Mouse (Mus musculus): ENCODE data around the gene Znrf3. TPM values are rescaled to one million over a fixed set of nuclear protein-coding genes. Genes with fewer than 3 reads are reported as not detected.

The Znrf3 gene
- polyA plus RNA-seq, 1 experiment: not detected

GRCm38 (mm10) chr11:5429396-5430190 lies 15.1 kb downstream of the Znrf3 start:
- no peak overlapping the region for H3K4me3 ChIP-seq (ENCODE audit: insufficient read depth, low read depth, low read length)
- 98% methylated on average over 4 of the region's 4 CpGs for WGBS
- TF ChIP-seq CTCF (IDR thresholded peaks at IDR 0.05; ENCODE audit: insufficient read depth, low read depth, low read length) (no peak), POLR2A (IDR thresholded peaks at IDR 0.05; ENCODE audit: insufficient read depth, low read depth, low read length) (no peak)
- no peak overlapping the region for H3K27ac ChIP-seq (ENCODE audit: insufficient read depth, low read depth, low read length)
- H3K4me1 ChIP-seq (ENCODE audit: control insufficient read depth, insufficient read depth, low read length): no peaks in the 10 kb centered on the region; the same call in 1 of the 2 replicates

GRCm38 (mm10) chr11:5427251-5427650 lies 17.4 kb downstream of the Znrf3 start:
- TF ChIP-seq CTCF (IDR thresholded peaks at IDR 0.05; ENCODE audit: insufficient read depth, low read depth, low read length) (no peak), POLR2A (IDR thresholded peaks at IDR 0.05; ENCODE audit: insufficient read depth, low read depth, low read length) (no peak)
- 76% methylated on average over 3 of the region's 3 CpGs for WGBS
- no peaks in the 10 kb centered on the region; the same call in 1 of the 2 replicates for H3K4me1 ChIP-seq (ENCODE audit: control insufficient read depth, insufficient read depth, low read length)
- H3K4me3 ChIP-seq (ENCODE audit: insufficient read depth, low read depth, low read length): no peak overlapping the region
- H3K27ac ChIP-seq (ENCODE audit: insufficient read depth, low read depth, low read length): no peak overlapping the region

DNA sequence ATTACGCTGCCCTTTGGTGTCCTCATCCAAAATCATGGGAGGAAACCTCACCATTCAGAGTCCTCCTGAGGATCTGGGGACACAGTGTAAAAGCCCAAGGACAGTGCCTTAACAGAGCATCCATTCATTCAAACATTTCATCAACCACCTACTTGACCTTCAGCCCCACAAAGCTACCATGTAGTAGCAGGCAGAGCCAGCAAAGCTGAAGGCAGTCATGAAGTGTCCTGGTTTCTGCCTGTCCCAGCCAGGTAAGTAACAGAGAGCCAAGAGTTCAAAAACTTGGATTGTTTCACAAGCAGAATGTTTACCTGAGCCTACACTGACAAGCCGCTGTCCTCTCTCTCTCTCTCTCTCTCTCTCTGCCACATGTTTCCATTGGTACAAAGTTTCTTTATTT lies 18.3 kb downstream of the Znrf3 start:
- H3K27ac ChIP-seq (ENCODE audit: insufficient read depth, low read depth, low read length): no peak overlapping the region
- WGBS: 96% methylated on average over 2 of the region's 2 CpGs
- H3K4me3 ChIP-seq (ENCODE audit: insufficient read depth, low read depth, low read length): no peak overlapping the region
- TF ChIP-seq CTCF (IDR thresholded peaks at IDR 0.05; ENCODE audit: insufficient read depth, low read depth, low read length): no peak
- TF ChIP-seq POLR2A (IDR thresholded peaks at IDR 0.05; ENCODE audit: insufficient read depth, low read depth, low read length): no peak
- no peaks in the 10 kb centered on the region for H3K4me1 ChIP-seq (ENCODE audit: control insufficient read depth, insufficient read depth, low read length)

- TF ChIP-seq POLR2A (IDR thresholded peaks at IDR 0.05; ENCODE audit: insufficient read depth, low read depth, low read length) (no peak), CTCF (IDR thresholded peaks at IDR 0.05; ENCODE audit: insufficient read depth, low read depth, low read length) (no peak)
- WGBS: 51% methylated on average over 2 of the region's 2 CpGs
- no peaks in the 10 kb centered on the region for H3K4me1 ChIP-seq (ENCODE audit: control insufficient read depth, insufficient read depth, low read length)
- no peak overlapping the region for H3K27ac ChIP-seq (ENCODE audit: insufficient read depth, low read depth, low read length)
- H3K4me3 ChIP-seq (ENCODE audit: insufficient read depth, low read depth, low read length): no peak overlapping the region
Measured at GRCm38 (mm10) chr11:5425106-5425505, 19.5 kb downstream of the Znrf3 start.

DNA sequence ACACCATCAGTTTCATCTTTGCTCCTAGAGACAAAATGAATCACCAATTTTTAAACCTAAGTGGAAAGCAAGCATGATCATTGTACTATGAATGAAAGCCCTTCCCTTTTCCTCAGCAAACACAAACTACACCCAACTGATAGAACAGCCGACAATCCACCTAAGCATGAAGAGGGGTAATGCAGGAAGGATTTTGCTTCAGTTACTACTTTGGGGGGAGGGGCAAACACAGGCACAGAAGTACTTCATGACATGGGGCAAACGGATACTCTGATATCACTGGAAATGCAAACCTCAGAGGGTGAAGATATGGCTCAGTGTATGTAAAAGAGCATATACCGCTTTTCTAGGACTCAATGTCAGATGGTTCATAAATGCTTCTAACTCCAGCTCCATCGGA lies 20.5 kb downstream of the Znrf3 start:
- Histone ChIP-seq H3K4me3 (ENCODE audit: insufficient read depth, low read depth, low read length) (no peak overlapping the region), H3K27ac (ENCODE audit: insufficient read depth, low read depth, low read length) (no peak overlapping the region), H3K4me1 (ENCODE audit: control insufficient read depth, insufficient read depth, low read length) (no peaks in the 10 kb centered on the region)
- no peak for TF ChIP-seq CTCF (IDR thresholded peaks at IDR 0.05; ENCODE audit: insufficient read depth, low read depth, low read length)
- TF ChIP-seq POLR2A (IDR thresholded peaks at IDR 0.05; ENCODE audit: insufficient read depth, low read depth, low read length): no peak
- WGBS: 87% methylated on average over 4 of the region's 4 CpGs

DNA sequence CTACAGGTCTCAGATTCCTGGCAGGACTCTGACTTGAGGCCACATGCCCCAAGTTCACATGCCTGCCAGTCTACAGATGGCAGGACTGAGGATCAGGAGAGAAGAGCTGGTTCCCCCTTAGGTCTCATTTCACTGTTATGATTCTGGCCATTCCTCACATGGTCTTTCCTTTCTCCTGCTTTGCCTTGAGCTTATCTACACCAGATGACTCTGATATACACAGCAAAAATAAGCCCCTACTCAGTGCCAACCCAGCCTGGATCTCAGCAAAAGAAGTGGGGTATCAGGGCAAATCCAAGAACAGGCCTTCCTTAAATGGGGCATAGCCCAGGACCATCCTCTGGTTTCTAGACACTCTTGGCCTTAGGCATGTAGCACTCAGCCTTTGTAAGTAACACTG lies 21.6 kb downstream of the Znrf3 start:
- Histone ChIP-seq H3K4me3 (ENCODE audit: insufficient read depth, low read depth, low read length) (no peak overlapping the region), H3K4me1 (ENCODE audit: control insufficient read depth, insufficient read depth, low read length) (no peaks in the 10 kb centered on the region), H3K27ac (ENCODE audit: insufficient read depth, low read depth, low read length) (no peak overlapping the region)
- TF ChIP-seq POLR2A (IDR thresholded peaks at IDR 0.05; ENCODE audit: insufficient read depth, low read depth, low read length): no peak

- no peak for TF ChIP-seq CTCF (IDR thresholded peaks at IDR 0.05; ENCODE audit: insufficient read depth, low read depth, low read length)
- Histone ChIP-seq H3K27ac (ENCODE audit: insufficient read depth, low read depth, low read length) (no peak overlapping the region), H3K4me3 (ENCODE audit: insufficient read depth, low read depth, low read length) (no peak overlapping the region), H3K4me1 (ENCODE audit: control insufficient read depth, insufficient read depth, low read length) (no peaks in the 10 kb centered on the region)
- 29% methylated on average over 1 of the region's 1 CpGs for WGBS
Measured at GRCm38 (mm10) chr11:5422252-5422636, 22.4 kb downstream of the Znrf3 start.

GRCm38 (mm10) chr11:5421506-5422251 lies 23.0 kb downstream of the Znrf3 start:
- TF ChIP-seq CTCF (IDR thresholded peaks at IDR 0.05; ENCODE audit: insufficient read depth, low read depth, low read length): no peak
- no peak for TF ChIP-seq POLR2A (IDR thresholded peaks at IDR 0.05; ENCODE audit: insufficient read depth, low read depth, low read length)
- Histone ChIP-seq H3K4me1 (ENCODE audit: control insufficient read depth, insufficient read depth, low read length) (0 out of 2 replicates have a peak, but pooled peaks cover 3% of the 10 kb centered on the region), H3K27ac (ENCODE audit: insufficient read depth, low read depth, low read length) (peak overlapping the region; percentile 27; the same call in 1 of the 2 replicates), H3K4me3 (ENCODE audit: insufficient read depth, low read depth, low read length) (no peak overlapping the region)
- 9% methylated on average over 4 of the region's 4 CpGs for WGBS

GRCm38 (mm10) chr11:5415617-5416338 lies 28.9 kb downstream of the Znrf3 start:
- no peak for TF ChIP-seq CTCF (IDR thresholded peaks at IDR 0.05; ENCODE audit: insufficient read depth, low read depth, low read length)
- TF ChIP-seq POLR2A (IDR thresholded peaks at IDR 0.05; ENCODE audit: insufficient read depth, low read depth, low read length): no peak
- 27% methylated on average over 6 of the region's 6 CpGs for WGBS
- H3K27ac ChIP-seq (ENCODE audit: insufficient read depth, low read depth, low read length): peak overlapping the region; percentile 49
- H3K4me1 ChIP-seq (ENCODE audit: control insufficient read depth, insufficient read depth, low read length): peaks cover 14% of the 10 kb centered on the region
- no peak overlapping the region for H3K4me3 ChIP-seq (ENCODE audit: insufficient read depth, low read depth, low read length)
